Mouse (Mus musculus): Measurements from ENCODE around the gene Mettl5. TPM values are rescaled to one million over a fixed set of nuclear protein-coding genes. Genes with fewer than 3 reads are reported as not detected.

Mettl5 gene
- polyA plus RNA-seq, 1 experiment from 2014 or later: 32.9 TPM

DNA sequence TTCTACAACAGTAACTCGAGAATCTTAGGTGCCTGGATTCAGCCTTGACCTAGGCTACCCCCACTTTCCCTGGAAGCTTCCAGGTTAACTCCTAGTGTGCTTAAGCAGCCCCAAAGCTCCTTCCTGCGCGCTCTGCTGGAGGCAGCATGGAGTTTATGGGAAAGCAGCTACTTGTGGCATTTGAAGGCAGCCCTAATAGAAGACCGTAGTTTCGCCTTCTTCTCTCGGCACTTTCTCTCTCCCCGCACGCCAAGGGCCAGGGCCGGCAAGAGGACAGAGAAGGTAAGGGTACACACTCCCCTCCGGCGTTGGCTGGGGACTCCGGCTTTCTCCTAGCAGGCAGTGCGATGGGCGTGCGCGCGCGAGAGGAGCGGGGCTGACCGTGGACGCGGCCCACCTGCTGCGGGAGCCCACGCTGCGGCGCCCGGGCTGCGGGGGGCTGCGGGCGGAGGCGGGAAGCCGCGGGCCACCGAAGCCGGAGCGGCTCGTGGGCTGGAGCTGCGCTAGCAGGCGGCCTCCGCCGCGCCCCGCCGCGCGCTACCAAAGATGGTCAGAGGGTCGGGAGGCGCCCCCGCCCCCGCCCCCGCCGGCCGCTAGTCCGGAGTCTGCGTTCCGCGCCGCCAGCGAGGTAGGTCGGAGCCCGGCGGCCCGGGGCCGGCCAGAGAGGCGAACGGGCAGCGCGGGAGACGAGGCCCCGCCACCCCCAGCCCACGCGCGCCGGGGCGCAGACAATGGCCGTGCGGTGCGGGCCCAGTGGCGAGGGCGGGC is 62.9 kb downstream of the Mettl5 start:
- Histone ChIP-seq H3K4me3 (ENCODE audit: low read depth, low read length) (peak overlapping the region; percentile 83), H3K27me3 (ENCODE audit: control insufficient read depth, insufficient read depth, low read length) (no peaks in the 10 kb centered on the region), H3K27ac (ENCODE audit: low read depth, low read length) (peak overlapping the region; percentile 88), H3K9ac (ENCODE audit: low read length) (peak overlapping the region; percentile 92), H3K36me3 (ENCODE audit: control insufficient read depth, insufficient read depth, low read length) (peaks cover 2% of the 10 kb centered on the region; the same call in 1 of the 2 replicates), H3K4me1 (ENCODE audit: control insufficient read depth, insufficient read depth, low read length) (no peaks in the 10 kb centered on the region; the same call in 1 of the 2 replicates), H3K4me2 (ENCODE audit: low read depth) (peak overlapping the region; percentile 87), H3K9me3 (ENCODE audit: control insufficient read depth, low read length) (no peaks in the 10 kb centered on the region)
- peak; percentile 79 for ATAC-seq (ENCODE audit: insufficient read depth, low FRiP score, low TSS enrichment)
- peak; percentile 73 for DNase-seq (ENCODE audit: low spot score)
- WGBS: under 1% methylated on average over 68 of the region's 80 CpGs

DNA sequence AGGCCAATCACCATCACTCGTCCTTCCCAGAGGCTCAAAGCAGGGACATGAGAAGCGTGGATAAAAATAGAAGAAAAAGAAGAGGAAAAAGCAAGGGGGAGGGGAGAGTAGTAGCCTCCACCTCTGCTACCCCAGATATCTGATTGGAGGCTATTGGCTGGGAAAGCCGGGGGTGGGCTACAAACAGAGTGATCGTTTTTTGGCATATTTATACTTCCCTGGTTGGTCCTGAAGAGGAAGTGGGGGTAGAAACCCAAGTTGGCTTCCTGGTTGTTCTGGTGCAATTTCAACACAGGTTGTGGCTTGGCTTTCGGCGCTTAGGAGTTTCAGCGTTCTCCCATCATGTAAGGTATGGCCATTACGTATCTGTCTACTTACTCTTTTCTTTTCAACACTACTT is 63.7 kb downstream of the Mettl5 start, which contains the start of gene Klhl23:
Gene Klhl23 (plus strand): TSS at position 234 of the 400 bp plus-strand sequence.
- no peak for DNase-seq (ENCODE audit: low spot score)
- peaks cover 2% of the 10 kb centered on the region; the same call in 1 of the 2 replicates for H3K36me3 ChIP-seq (ENCODE audit: control insufficient read depth, insufficient read depth, low read length)
- H3K27me3 ChIP-seq (ENCODE audit: control insufficient read depth, insufficient read depth, low read length): no peaks in the 10 kb centered on the region
- H3K4me1 ChIP-seq (ENCODE audit: control insufficient read depth, insufficient read depth, low read length): no peaks in the 10 kb centered on the region; the same call in 1 of the 2 replicates
- H3K9ac ChIP-seq (ENCODE audit: low read length): peak within 1 kb of the TSS; percentile 92
- 26% methylated on average over 8 of the region's 8 CpGs for WGBS
- ATAC-seq (ENCODE audit: insufficient read depth, low FRiP score, low TSS enrichment): no peak
- peak within 1 kb of the TSS; percentile 87 for H3K4me2 ChIP-seq (ENCODE audit: low read depth)
- H3K4me3 ChIP-seq (ENCODE audit: low read depth, low read length): peak within 1 kb of the TSS; percentile 83
- H3K27ac ChIP-seq (ENCODE audit: low read depth, low read length): peak within 1 kb of the TSS; percentile 88
- no peaks in the 10 kb centered on the region for H3K9me3 ChIP-seq (ENCODE audit: control insufficient read depth, low read length)

Other genes with a start within 250 kb of the Mettl5 start
- gene Bbs5, start 238.4 kb downstream of the Mettl5 start, polyA plus RNA-seq (2014; fragmentation: Nextera tagmentation; extraction: Ambion mirVana): 15.6 and 21.0 TPM in 2 replicates
- gene Klhl41, start 215.5 kb downstream of the Mettl5 start, polyA plus RNA-seq (2014; fragmentation: Nextera tagmentation; extraction: Ambion mirVana): 3.3 and 5.4 TPM in 2 replicates
- gene Fastkd1, start 172.1 kb downstream of the Mettl5 start, polyA plus RNA-seq (2014; fragmentation: Nextera tagmentation; extraction: Ambion mirVana): 19.5 and 22.5 TPM in 2 replicates
- 105 and 115 TPM in 2 replicates for gene Ppig, start 163.1 kb downstream of the Mettl5 start, polyA plus RNA-seq (2014; fragmentation: Nextera tagmentation; extraction: Ambion mirVana)
- 2.8 and 2.9 TPM in 2 replicates for gene Ccdc173, start 96.0 kb downstream of the Mettl5 start, polyA plus RNA-seq (2014; fragmentation: Nextera tagmentation; extraction: Ambion mirVana)
- gene Phospho2, start 96.0 kb downstream of the Mettl5 start, polyA plus RNA-seq (2014; fragmentation: Nextera tagmentation; extraction: Ambion mirVana): 39.3 and 40.5 TPM in 2 replicates
- 35.5 and 35.8 TPM in 2 replicates for gene Klhl23, start 63.7 kb downstream of the Mettl5 start, polyA plus RNA-seq (2014; fragmentation: Nextera tagmentation; extraction: Ambion mirVana)
- gene Ssb, start 24.1 kb downstream of the Mettl5 start, polyA plus RNA-seq (2014; fragmentation: Nextera tagmentation; extraction: Ambion mirVana): 378 and 404 TPM in 2 replicates
- 16.6 and 19.4 TPM in 2 replicates for gene Ubr3, start 11.6 kb upstream of the Mettl5 start, polyA plus RNA-seq (2014; fragmentation: Nextera tagmentation; extraction: Ambion mirVana)
- gene Myo3b, start 153.5 kb upstream of the Mettl5 start, polyA plus RNA-seq (2014; fragmentation: Nextera tagmentation; extraction: Ambion mirVana): 0.04 and 0.07 TPM in 2 replicates

Data from neural tube, embryonic 11.5 days (tissue).